Mouse (Mus musculus) B cell, adult 67 days (primary cell): ENCODE data around the gene Enkd1. TPM values are rescaled to one million over a fixed set of nuclear protein-coding genes. Genes with fewer than 3 reads are reported as not detected.

ENCODE experiments used
- total RNA-seq, 2 experiments: library from RNA; stranded (reverse); gene quantifications; 4 replicates each; pipeline ENCODE4 v1.2.4; 2023

The Enkd1 gene
- total RNA-seq, result 1 to 10 TPM; 4.2 to 4.3 TPM

GRCm38 (mm10) chr8:105707498-105708403 is at the start of gene Enkd1, which contains the start of gene 4933405L10Rik:
Gene Enkd1, minus strand, starts transcription at chr8:105708210.
Gene 4933405L10Rik, plus strand, starts transcription at chr8:105707655.

GRCm38 (mm10) chr8:105700966-105701824 is 6.8 kb downstream of the Enkd1 start, which contains the start of the genes Acd and Pard6a:
Gene Acd, minus strand, starts transcription at chr8:105701102.
Gene Pard6a, plus strand, starts transcription at chr8:105701148.

GRCm38 (mm10) chr8:105685796-105686308 is 22.2 kb downstream of the Enkd1 start, which contains the start of gene Carmil2:
Gene Carmil2, plus strand, starts transcription at chr8:105686274.

Other genes starting within 250 kb of the Enkd1 start
- gene Tppp3, start 236.7 kb downstream of the Enkd1 start, total RNA-seq, result 1 to 10 TPM in 1 of 2 experiments, under 1 TPM in 1; 0.56 to 1.3 TPM
- 1 to 10 TPM; 4.0 to 5.3 TPM for gene Zdhhc1, start 211.3 kb downstream of the Enkd1 start, total RNA-seq
- not detected for gene Hsd11b2, start 189.5 kb downstream of the Enkd1 start, total RNA-seq
- 10 to 100 TPM; 82.3 to 98.5 TPM for gene Atp6v0d1, start 142.2 kb downstream of the Enkd1 start, total RNA-seq
- gene Ripor1, start 103.0 kb downstream of the Enkd1 start, total RNA-seq, result 10 to 100 TPM; 24.3 to 32.2 TPM
- 100 to 1,000 TPM; 182 to 207 TPM for gene Ctcf, start 71.6 kb downstream of the Enkd1 start, total RNA-seq
- gene Agrp, start 70.8 kb downstream of the Enkd1 start, total RNA-seq, result not detected
- gene Carmil2, start 21.9 kb downstream of the Enkd1 start, total RNA-seq, result 100 to 1,000 TPM; 155 to 156 TPM
- 10 to 100 TPM; 93.3 to 95.1 TPM for gene Acd, start 7.1 kb downstream of the Enkd1 start, total RNA-seq
- gene Pard6a, start 7.1 kb downstream of the Enkd1 start, total RNA-seq, result 10 to 100 TPM; 14.9 to 16.3 TPM
- gene 4933405L10Rik, start 555 bp downstream of the Enkd1 start, total RNA-seq, result not detected
- 1 to 10 TPM; 4.1 to 6.5 TPM for gene Gfod2, start 50.5 kb upstream of the Enkd1 start, total RNA-seq
- 10 to 100 TPM; 36.8 to 38.6 TPM for gene Ranbp10, start 119.1 kb upstream of the Enkd1 start, total RNA-seq
- gene Tsnaxip1, start 119.5 kb upstream of the Enkd1 start, total RNA-seq, result 1 to 10 TPM; 1.4 to 1.6 TPM
- 10 to 100 TPM; 17.6 to 18.1 TPM for gene Cenpt, start 145.1 kb upstream of the Enkd1 start, total RNA-seq
- gene Thap11, start 146.9 kb upstream of the Enkd1 start, total RNA-seq, result 10 to 100 TPM; 17.1 to 19.7 TPM
- gene Nutf2, start 152.4 kb upstream of the Enkd1 start, total RNA-seq, result 10 to 100 TPM; 17.1 to 31.8 TPM
- gene Edc4, start 172.7 kb upstream of the Enkd1 start, total RNA-seq, result 10 to 100 TPM; 75.9 to 79.6 TPM
- 1 to 10 TPM in 1 of 2 experiments, not detected in 1; 1.3 TPM for gene Nrn1l, start 185.4 kb upstream of the Enkd1 start, total RNA-seq
- 10 to 100 TPM; 22.5 to 30.1 TPM for gene Pskh1, start 192.2 kb upstream of the Enkd1 start, total RNA-seq
- 1 to 10 TPM; 2.0 to 3.5 TPM for gene Ctrl, start 225.7 kb upstream of the Enkd1 start, total RNA-seq
- 100 to 1,000 TPM; 141 to 157 TPM for gene Psmb10, start 230.2 kb upstream of the Enkd1 start, total RNA-seq
- under 1 TPM in 1 of 2 experiments, not detected in 1; 0.67 TPM for gene Lcat, start 235.2 kb upstream of the Enkd1 start, total RNA-seq